Mouse (Mus musculus): Measurements from ENCODE around the gene Arhgap18. TPM values are rescaled to one million over a fixed set of nuclear protein-coding genes. Genes with fewer than 3 reads are reported as not detected.

Arhgap18 gene
- polyA plus RNA-seq (2012; fragmentation: generic; extraction: Trizol), result 1.9 TPM

GRCm38 (mm10) chr10:26752929-26753567 is at the start of gene Arhgap18:
TSS of gene Arhgap18 (plus strand) at chr10:26753421.
- Histone ChIP-seq H3K27me3 (ENCODE audit: control insufficient read depth, insufficient read depth, insufficient read length) (no peaks in the 10 kb centered on the region), H3K4me2 (ENCODE audit: low read depth) (no peak within 1 kb of the TSS), H3K79me2 (ENCODE audit: control insufficient read depth, insufficient read depth) (no peaks in the 10 kb centered on the region), H3K36me3 (ENCODE audit: control insufficient read depth, insufficient read depth) (no peaks in the 10 kb centered on the region), H3K4me3 (no peak within 1 kb of the TSS), H3ac (ENCODE audit: control insufficient read depth, insufficient read length) (no peak within 1 kb of the TSS)
- TF ChIP-seq MAX (IDR thresholded peaks at IDR 0.05; ENCODE audit: low read depth), result no peak
- TF ChIP-seq CEBPB (IDR thresholded peaks at IDR 0.05; ENCODE audit: insufficient read depth, poor library complexity, severe bottlenecking), result no peak

- Histone ChIP-seq H3K27me3 (ENCODE audit: control insufficient read depth, insufficient read depth, insufficient read length) (no peaks in the 10 kb centered on the region), H3ac (ENCODE audit: control insufficient read depth, insufficient read length) (no peak overlapping the region), H3K4me3 (no peak overlapping the region), H3K4me2 (ENCODE audit: low read depth) (no peak overlapping the region), H3K36me3 (ENCODE audit: control insufficient read depth, insufficient read depth) (no peaks in the 10 kb centered on the region), H3K79me2 (ENCODE audit: control insufficient read depth, insufficient read depth) (no peaks in the 10 kb centered on the region)
- TF ChIP-seq REST (IDR thresholded peaks at IDR 0.05; ENCODE audit: insufficient read depth, insufficient read length) (no peak), MYOG (IDR thresholded peaks at IDR 0.05; ENCODE audit: control insufficient read depth in 1 of 3, insufficient read depth in 1 of 3, insufficient read length in 2 of 3, low read depth in 2 of 3) (no peak), POLR2A (IDR thresholded peaks at IDR 0.05; ENCODE audit: insufficient read length, low read depth) (no peak), E2F4 (IDR thresholded peaks at IDR 0.05; ENCODE audit: insufficient read depth) (no peak)
Measured at GRCm38 (mm10) chr10:26710458-26711011, 42.7 kb upstream of the Arhgap18 start.

GRCm38 (mm10) chr10:26711068-26711467 is 42.2 kb upstream of the Arhgap18 start:
- Histone ChIP-seq H3K79me2 (ENCODE audit: control insufficient read depth, insufficient read depth) (no peaks in the 10 kb centered on the region), H3K27me3 (ENCODE audit: control insufficient read depth, insufficient read depth, insufficient read length) (no peaks in the 10 kb centered on the region), H3K36me3 (ENCODE audit: control insufficient read depth, insufficient read depth) (no peaks in the 10 kb centered on the region), H3K4me2 (ENCODE audit: low read depth) (no peak overlapping the region), H3ac (ENCODE audit: control insufficient read depth, insufficient read length) (no peak overlapping the region), H3K4me3 (no peak overlapping the region)
- TF ChIP-seq MAX (IDR thresholded peaks at IDR 0.05; ENCODE audit: low read depth), result no peak
- TF ChIP-seq TCF3 (IDR thresholded peaks at IDR 0.05; ENCODE audit: insufficient read length, low read depth), result no peak
- no peak for TF ChIP-seq USF1 (IDR thresholded peaks at IDR 0.05; ENCODE audit: low read depth)
- TF ChIP-seq SRF (IDR thresholded peaks at IDR 0.05; ENCODE audit: control insufficient read depth, insufficient read length, low read depth), result no peak
- no peak for TF ChIP-seq E2F4 (IDR thresholded peaks at IDR 0.05; ENCODE audit: insufficient read depth)
- no peak for TF ChIP-seq POLR2A (IDR thresholded peaks at IDR 0.05; ENCODE audit: insufficient read length, low read depth)

GRCm38 (mm10) chr10:26713986-26714385 is 39.2 kb upstream of the Arhgap18 start:
- H3ac ChIP-seq (ENCODE audit: control insufficient read depth, insufficient read length), result no peak overlapping the region
- H3K79me2 ChIP-seq (ENCODE audit: control insufficient read depth, insufficient read depth), result no peaks in the 10 kb centered on the region
- no peaks in the 10 kb centered on the region for H3K27me3 ChIP-seq (ENCODE audit: control insufficient read depth, insufficient read depth, insufficient read length)
- TF ChIP-seq POLR2A (IDR thresholded peaks at IDR 0.05; ENCODE audit: insufficient read length, low read depth), result no peak
- H3K4me2 ChIP-seq (ENCODE audit: low read depth), result no peak overlapping the region
- no peak overlapping the region for H3K4me3 ChIP-seq
- H3K36me3 ChIP-seq (ENCODE audit: control insufficient read depth, insufficient read depth), result no peaks in the 10 kb centered on the region

- no peak overlapping the region for H3K4me3 ChIP-seq
- no peaks in the 10 kb centered on the region for H3K79me2 ChIP-seq (ENCODE audit: control insufficient read depth, insufficient read depth)
- no peaks in the 10 kb centered on the region for H3K36me3 ChIP-seq (ENCODE audit: control insufficient read depth, insufficient read depth)
- H3ac ChIP-seq (ENCODE audit: control insufficient read depth, insufficient read length), result no peak overlapping the region
- H3K4me2 ChIP-seq (ENCODE audit: low read depth), result no peak overlapping the region
- H3K27me3 ChIP-seq (ENCODE audit: control insufficient read depth, insufficient read depth, insufficient read length), result no peaks in the 10 kb centered on the region
- TF ChIP-seq MYOD1 (IDR thresholded peaks at IDR 0.05; ENCODE audit: control insufficient read depth in 1 of 3, insufficient read length in 2 of 3, low read depth in 2 of 3) (no peak), E2F4 (IDR thresholded peaks at IDR 0.05; ENCODE audit: insufficient read depth) (no peak), MAX (IDR thresholded peaks at IDR 0.05; ENCODE audit: low read depth) (no peak), CEBPB (IDR thresholded peaks at IDR 0.05; ENCODE audit: insufficient read depth, poor library complexity, severe bottlenecking) (no peak), TCF12 (IDR thresholded peaks at IDR 0.05; ENCODE audit: insufficient read depth, poor library complexity, severe bottlenecking) (no peak), POLR2A (IDR thresholded peaks at IDR 0.05; ENCODE audit: insufficient read length, low read depth) (no peak), USF1 (IDR thresholded peaks at IDR 0.05; ENCODE audit: low read depth) (no peak), POLR2AphosphoS2 (IDR thresholded peaks at IDR 0.05; ENCODE audit: insufficient read length, low read depth) (no peak), TCF3 (IDR thresholded peaks at IDR 0.05; ENCODE audit: insufficient read length, low read depth) (no peak), REST (IDR thresholded peaks at IDR 0.05; ENCODE audit: insufficient read depth, insufficient read length) (no peak), MYOG (IDR thresholded peaks at IDR 0.05; ENCODE audit: control insufficient read depth in 1 of 3, insufficient read depth in 1 of 3, insufficient read length in 2 of 3, low read depth in 2 of 3) (no peak), SRF (IDR thresholded peaks at IDR 0.05; ENCODE audit: control insufficient read depth, insufficient read length, low read depth) (no peak)
Measured at GRCm38 (mm10) chr10:26724704-26725103, 28.5 kb upstream of the Arhgap18 start.

GRCm38 (mm10) chr10:26725255-26725654 is 28.0 kb upstream of the Arhgap18 start:
- TF ChIP-seq REST (IDR thresholded peaks at IDR 0.05; ENCODE audit: insufficient read depth, insufficient read length), result no peak
- no peak for TF ChIP-seq TCF12 (IDR thresholded peaks at IDR 0.05; ENCODE audit: insufficient read depth, poor library complexity, severe bottlenecking)
- TF ChIP-seq USF1 (IDR thresholded peaks at IDR 0.05; ENCODE audit: low read depth), result no peak
- no peak for TF ChIP-seq E2F4 (IDR thresholded peaks at IDR 0.05; ENCODE audit: insufficient read depth)
- no peak for TF ChIP-seq POLR2A (IDR thresholded peaks at IDR 0.05; ENCODE audit: insufficient read length, low read depth)
- no peak for TF ChIP-seq CEBPB (IDR thresholded peaks at IDR 0.05; ENCODE audit: insufficient read depth, poor library complexity, severe bottlenecking)
- Histone ChIP-seq H3K79me2 (ENCODE audit: control insufficient read depth, insufficient read depth) (no peaks in the 10 kb centered on the region), H3K27me3 (ENCODE audit: control insufficient read depth, insufficient read depth, insufficient read length) (no peaks in the 10 kb centered on the region), H3K4me3 (no peak overlapping the region), H3K4me2 (ENCODE audit: low read depth) (no peak overlapping the region), H3K36me3 (ENCODE audit: control insufficient read depth, insufficient read depth) (no peaks in the 10 kb centered on the region), H3ac (ENCODE audit: control insufficient read depth, insufficient read length) (no peak overlapping the region)
